Mouse (Mus musculus): ENCODE results near the gene Uimc1.

GRCm38 (mm10) chr13:55004646-55005045, 95.5 kb downstream of the Uimc1 start:
- TF ChIP-seq CTCF (IDR thresholded peaks at IDR 0.05; ENCODE audit: extremely low read depth, insufficient read depth, low read length) (no peak), POLR2A (IDR thresholded peaks at IDR 0.05; ENCODE audit: extremely low read depth, insufficient read depth, low read length) (no peak)
